Mouse (Mus musculus) right cerebral cortex, postnatal 25 days (tissue): ENCODE results near the gene Lrrc15.

ENCODE experiments used
- DNase-seq: peaks from one replicate; pipeline ENCODE4 v3.0.0; 2022

The Lrrc15 gene

DNA sequence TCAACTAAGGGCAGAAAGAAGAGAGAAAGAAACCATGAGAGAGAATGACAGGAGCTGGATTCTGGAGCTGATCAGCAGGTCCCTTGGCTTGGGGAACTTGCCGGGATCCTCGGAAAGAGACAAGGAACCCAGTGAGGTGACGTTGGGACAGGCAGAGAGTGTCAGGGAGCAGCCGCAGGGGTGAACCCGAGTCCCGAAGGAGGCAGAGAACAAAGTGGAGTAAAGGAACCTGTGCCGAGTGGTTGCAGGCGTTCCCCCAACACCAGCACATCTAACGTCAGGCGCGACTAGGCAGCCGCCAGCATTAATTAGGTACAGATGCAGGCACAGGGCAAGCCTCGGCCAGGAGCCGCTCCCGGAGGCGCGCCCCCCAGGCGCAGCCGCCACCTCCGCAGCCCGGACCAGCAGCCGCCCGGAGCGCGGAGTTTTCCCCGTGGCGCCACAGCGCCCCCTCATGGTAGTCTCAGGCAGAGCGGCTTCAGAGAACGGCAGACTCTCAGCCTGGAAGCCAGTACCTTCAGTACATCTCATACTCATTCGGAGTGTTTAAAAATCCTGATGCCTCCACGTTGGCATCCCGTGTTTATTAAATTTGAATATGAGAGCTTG, 46.9 kb downstream of the Lrrc15 start:
- DNase-seq, result peak; percentile 81

DNA sequence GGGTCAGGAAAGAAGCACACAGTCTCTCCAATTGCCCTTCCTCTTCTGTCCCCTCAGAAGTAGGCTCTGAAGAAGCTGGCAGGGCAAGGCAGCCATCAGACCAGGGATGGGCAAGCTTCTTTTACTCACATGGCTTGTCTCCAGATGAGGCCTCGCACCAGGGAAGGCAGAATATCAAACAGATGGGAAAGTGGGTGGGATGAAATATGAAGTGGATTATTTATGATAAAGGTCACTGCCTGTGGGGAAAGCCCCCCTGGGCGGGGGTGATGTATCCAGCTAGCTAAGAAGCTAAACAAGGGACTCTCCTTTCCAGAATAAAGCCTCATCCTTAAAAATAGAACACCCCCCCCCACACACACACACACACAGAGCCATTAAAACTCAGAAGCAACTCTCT, 47.5 kb downstream of the Lrrc15 start:
- no peak for DNase-seq

DNA sequence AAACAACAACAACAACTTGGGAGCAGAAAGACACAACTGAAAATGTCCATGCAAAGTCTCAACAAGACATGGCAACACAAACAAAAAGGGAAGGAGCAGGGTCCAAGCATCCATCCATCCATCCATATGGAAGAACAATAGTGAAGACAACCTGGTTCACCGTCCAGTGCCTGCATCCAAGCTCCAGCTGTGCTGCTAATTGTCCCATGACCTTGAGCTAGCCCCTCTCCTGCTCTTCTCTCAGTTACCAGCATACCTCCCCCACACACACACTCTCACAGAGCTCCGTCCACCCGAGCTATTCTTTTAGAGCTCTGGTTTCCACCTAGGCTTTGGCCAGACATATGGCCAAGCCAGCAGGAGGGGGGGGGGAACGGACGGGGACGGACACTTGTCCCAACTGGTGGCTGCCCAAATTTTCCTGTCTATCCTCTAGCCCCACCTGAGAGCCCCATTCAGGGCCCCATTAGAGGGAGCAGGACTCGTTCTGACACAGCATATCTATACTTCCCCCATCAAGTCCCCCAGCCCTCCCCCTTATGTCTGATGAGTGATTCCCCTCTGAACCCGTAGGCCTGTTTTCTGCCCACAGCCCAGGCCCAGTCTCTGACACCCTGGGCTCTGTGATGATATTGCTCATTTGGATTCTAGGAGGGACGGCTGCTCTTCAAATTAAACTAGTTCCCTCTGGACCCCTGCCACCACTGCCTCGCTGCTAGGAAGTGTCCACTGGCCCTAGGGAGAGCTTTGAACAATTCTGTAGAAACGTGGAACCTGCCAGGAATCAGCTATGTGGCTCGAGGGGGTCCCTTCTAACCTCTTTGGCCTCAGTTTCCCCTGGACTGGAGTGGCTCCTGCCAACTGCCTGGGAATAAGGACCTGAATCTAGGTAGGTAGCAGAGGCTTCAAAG, 48.2 kb downstream of the Lrrc15 start:
- no peak for DNase-seq

DNA sequence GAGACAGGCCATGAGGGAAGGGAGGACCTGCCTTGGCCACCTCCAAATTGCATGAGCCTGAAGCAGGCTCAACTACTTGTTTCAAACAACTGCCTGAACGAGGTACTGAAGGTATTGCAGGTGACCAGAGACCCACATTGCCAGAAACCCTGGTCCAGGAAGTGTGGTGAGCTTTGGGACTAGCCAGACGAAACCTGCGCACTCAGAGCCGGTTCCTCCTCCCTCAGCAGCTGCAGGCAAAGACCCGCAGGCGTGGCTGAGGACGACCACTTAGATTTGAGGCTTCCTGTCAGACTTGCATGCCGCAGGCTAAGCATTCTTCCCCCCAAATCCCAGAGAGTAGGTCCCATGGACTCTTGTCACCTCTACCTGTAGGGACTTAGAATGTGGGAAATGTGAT, 49.0 kb downstream of the Lrrc15 start:
- DNase-seq, result no peak

GRCm38 (mm10) chr16:30231882-30232604, 51.0 kb downstream of the Lrrc15 start:
- DNase-seq, result no peak

- DNase-seq, result no peak
Measured at GRCm38 (mm10) chr16:30227352-30227751, 55.7 kb downstream of the Lrrc15 start.

DNA sequence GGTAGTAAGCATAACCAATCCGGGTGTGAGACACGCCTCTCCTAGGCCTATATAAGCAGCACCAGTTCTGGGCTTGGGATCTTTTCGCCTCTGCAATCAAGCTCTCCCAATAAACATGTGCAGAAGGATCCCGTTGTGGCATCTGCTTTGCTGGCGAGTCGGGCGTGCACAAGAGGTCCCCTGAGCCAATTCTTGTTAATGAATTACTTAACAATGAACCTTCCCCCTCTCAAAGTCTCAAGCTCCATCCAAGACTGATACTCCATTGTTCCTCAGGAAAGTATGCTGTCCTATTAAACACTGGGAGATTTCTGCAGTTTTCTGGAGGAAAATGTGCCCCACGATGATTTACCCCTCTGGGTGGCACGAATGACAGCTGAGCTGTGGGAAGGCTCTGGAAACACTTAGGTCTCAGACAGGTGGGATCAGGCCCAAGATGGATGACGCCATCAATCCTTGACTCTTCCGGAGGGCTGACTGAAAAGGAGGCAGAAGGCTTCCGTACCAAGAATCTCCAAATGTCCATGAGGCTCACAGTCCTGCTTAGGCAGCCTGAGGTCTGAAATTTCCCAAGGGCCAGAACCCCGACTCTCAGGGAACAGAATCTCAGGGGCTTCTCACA, 61.8 kb downstream of the Lrrc15 start:
- DNase-seq, result no peak
